ENCODE assay signal across 8 mouse cellular contexts in the genomic region with DNA sequence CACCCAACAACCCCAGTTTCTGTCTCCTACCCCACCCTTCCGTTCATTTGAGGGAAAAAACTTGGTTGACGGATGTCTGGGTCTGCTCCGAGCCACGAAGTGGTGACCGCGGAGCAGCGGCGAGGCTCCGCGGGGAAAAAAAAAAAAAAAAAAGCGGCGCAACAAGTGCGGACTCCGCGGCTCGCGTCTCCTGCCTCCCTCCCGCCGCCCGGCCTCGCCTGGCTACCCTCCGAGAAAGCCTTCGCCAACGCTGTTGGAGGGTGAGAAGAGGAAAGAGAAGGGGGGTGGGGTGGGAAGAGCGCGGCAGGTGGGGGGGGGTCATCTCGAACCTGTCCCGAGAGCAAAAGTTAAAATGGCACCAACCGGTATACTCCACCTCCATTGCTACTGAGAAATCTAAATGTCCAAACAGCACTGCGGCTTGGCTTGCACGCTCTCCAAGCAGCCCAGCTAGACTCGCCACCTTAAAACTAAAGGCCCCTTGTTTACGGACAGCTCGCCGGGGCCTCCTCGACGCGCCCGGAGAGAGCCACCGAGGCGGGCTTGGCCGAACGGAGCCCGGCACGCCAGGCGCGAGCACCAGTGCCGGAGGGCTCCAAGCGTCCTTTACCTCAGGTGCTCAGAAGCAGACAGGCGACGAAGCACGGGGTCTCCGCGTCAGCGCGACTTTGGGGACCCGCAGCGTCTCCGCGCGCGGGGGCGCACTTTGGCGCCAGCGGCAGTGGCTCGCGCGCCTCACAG. TPM values are rescaled to one million over a fixed set of nuclear protein-coding genes. Genes with fewer than 3 reads are reported as not detected.
A peak's percentile ranks its signal among the peaks of the same experiment; 100 is the strongest.
DNase-seq lines count a peak whose midpoint lies in the region; ATAC-seq lines count a peak whose summit lies in the region.

No protein-coding gene starts in this region.

- H3K36me3 ChIP-seq in erythroblast, embryonic 14.5 days (ENCODE audit: control insufficient read depth), result no peaks in the 10 kb centered on the region
- H3K36me3 ChIP-seq in forebrain, embryonic 10.5 days (replicated peaks), result peaks cover 12% of the 10 kb centered on the region; the same call in 1 of the 2 replicates
- H3K36me3 ChIP-seq in intestine, embryonic 15.5 days, result no peaks in the 10 kb centered on the region
- no peaks in the 10 kb centered on the region for H3K36me3 ChIP-seq in midbrain, embryonic 12.5 days

- peak overlapping the region; percentile 46 for H3K4me3 ChIP-seq in erythroblast, embryonic 14.5 days (replicated peaks)
- H3K4me3 ChIP-seq in forebrain, embryonic 10.5 days, result peak overlapping the region; percentile 63
- peak overlapping the region; percentile 48 for H3K4me3 ChIP-seq in intestine, embryonic 15.5 days (replicated peaks)
- peak overlapping the region; percentile 53 for H3K4me3 ChIP-seq in midbrain, embryonic 12.5 days

- H3K9ac ChIP-seq in intestine, embryonic 15.5 days, result no peak overlapping the region
- 0 out of 2 replicates have a peak overlapping the region, but pooled peaks have one; percentile 53 for H3K9ac ChIP-seq in midbrain, embryonic 12.5 days (replicated peaks)

- H3K27ac ChIP-seq in forebrain, embryonic 10.5 days, result peak overlapping the region; percentile 77; the same call in 1 of the 2 replicates
- H3K27ac ChIP-seq in intestine, embryonic 15.5 days, result no peak overlapping the region
- H3K27ac ChIP-seq in midbrain, embryonic 12.5 days (replicated peaks), result no peak overlapping the region

- no peaks in the 10 kb centered on the region; the same call in 1 of the 2 replicates for H3K4me1 ChIP-seq in erythroblast, embryonic 14.5 days (ENCODE audit: control insufficient read depth)
- peaks cover 27% of the 10 kb centered on the region for H3K4me1 ChIP-seq in forebrain, embryonic 10.5 days
- H3K4me1 ChIP-seq in intestine, embryonic 15.5 days (replicated peaks), result no peaks in the 10 kb centered on the region
- peaks cover 4% of the 10 kb centered on the region; the same call in 1 of the 2 replicates for H3K4me1 ChIP-seq in midbrain, embryonic 12.5 days

- no peak for ATAC-seq in erythroblast, adult 5-6 weeks (replicated peaks; ENCODE audit: low FRiP score, poor library complexity, severe bottlenecking)
- ATAC-seq in intestine, embryonic 15.5 days, result no peak
- ATAC-seq in midbrain, embryonic 12.5 days (ENCODE audit: low FRiP score, low read depth), result no peak

- 12% methylated on average over 66 of the region's 68 CpGs for WGBS in forebrain, embryonic 10.5 days
- WGBS in intestine, embryonic 15.5 days, result 15% methylated on average over 68 of the region's 68 CpGs
- 22% methylated on average over 63 of the region's 68 CpGs for WGBS in midbrain, embryonic 12.5 days

- peak; percentile 9 for DNase-seq in ES-CJ7 (ENCODE audit: low read depth, low spot score)
- DNase-seq in forebrain, embryonic 10.5 days (ENCODE audit: extremely low spot score, low spot score), result peak; percentile 25
- DNase-seq in thymus, postnatal 0 days (ENCODE audit: low spot score), result peak; percentile 4
- DNase-seq in adipocyte (ENCODE audit: low spot score), result no peak

- peaks cover 31% of the 10 kb centered on the region for H3K9me3 ChIP-seq in erythroblast, embryonic 14.5 days (ENCODE audit: control insufficient read depth, low read length)
- H3K9me3 ChIP-seq in forebrain, embryonic 10.5 days, result no peaks in the 10 kb centered on the region
- no peaks in the 10 kb centered on the region for H3K9me3 ChIP-seq in intestine, embryonic 15.5 days
- H3K9me3 ChIP-seq in midbrain, embryonic 12.5 days, result no peaks in the 10 kb centered on the region

- H3K27me3 ChIP-seq in erythroblast, embryonic 14.5 days (ENCODE audit: control insufficient read depth), result peaks cover 83% of the 10 kb centered on the region
- H3K27me3 ChIP-seq in forebrain, embryonic 10.5 days (ENCODE audit: poor library complexity, severe bottlenecking), result peaks cover 96% of the 10 kb centered on the region
- peaks cover 41% of the 10 kb centered on the region for H3K27me3 ChIP-seq in intestine, embryonic 15.5 days (replicated peaks)
- peaks cover 76% of the 10 kb centered on the region for H3K27me3 ChIP-seq in midbrain, embryonic 12.5 days

- peak overlapping the region; percentile 95 for H3K4me2 ChIP-seq in intestine, embryonic 15.5 days (replicated peaks)
- peak overlapping the region; percentile 82 for H3K4me2 ChIP-seq in midbrain, embryonic 12.5 days (replicated peaks)

RNA-seq across cellular contexts. Expression of gene Cited1, which starts 1.7 kb away (rescaled TPM):
- 0.20 and 0.29 TPM in 2 replicates for polyA plus RNA-seq in erythroblast, embryonic 14.5 days (2012)
- not detected in 2 replicates for total RNA-seq in erythroblast, adult 5-6 weeks (2015; ENCODE audit: low replicate concordance)
- not detected in 2 replicates for total RNA-seq in erythroblast, adult 5-6 weeks (2017; ENCODE audit: low replicate concordance)
- polyA plus RNA-seq in forebrain, embryonic 10.5 days (2016; fragmentation: Nextera tagmentation; extraction: Ambion mirVana), result 24.4 and 25.0 TPM in 2 replicates
- 7.1 and 7.4 TPM in 2 replicates for polyA plus RNA-seq in intestine, embryonic 15.5 days (2015; fragmentation: Nextera tagmentation; extraction: Ambion mirVana)
- 5.3 and 7.9 TPM in 2 replicates for polyA plus RNA-seq in midbrain, embryonic 12.5 days (2016; fragmentation: Nextera tagmentation; extraction: Ambion mirVana)
- polyA plus RNA-seq in thymus, postnatal 0 days (2015; fragmentation: Nextera tagmentation; extraction: Ambion mirVana), result 1.3 and 1.4 TPM in 2 replicates
